Mouse (Mus musculus): ENCODE data around the gene Plxnb1. TPM values are rescaled to one million over a fixed set of nuclear protein-coding genes. Genes with fewer than 3 reads are reported as not detected.

Gene Plxnb1
- polyA plus RNA-seq, 1 experiment from 2014 or later = 3.0 TPM

DNA sequence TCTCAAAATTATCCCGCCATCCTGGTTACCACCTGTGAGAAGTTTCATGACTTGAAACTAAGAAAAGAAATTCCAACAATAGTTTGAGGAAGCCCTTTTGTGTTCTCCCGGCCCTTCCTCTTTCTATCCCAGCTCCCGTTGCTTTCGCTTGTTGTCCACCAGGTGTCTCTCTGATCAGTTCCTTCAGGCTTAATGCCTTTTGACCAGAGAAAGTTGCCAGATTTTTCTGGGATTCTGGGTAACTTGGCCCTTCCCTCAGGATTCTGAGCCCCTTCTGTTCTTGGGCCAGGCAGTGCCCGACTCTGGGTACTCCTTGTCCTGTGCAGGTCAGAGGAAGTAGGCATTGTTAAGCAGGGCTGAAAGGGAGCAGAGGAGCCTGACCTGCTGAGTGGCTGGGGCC lies 7.2 kb upstream of the Plxnb1 start:
- no peaks in the 10 kb centered on the region for H3K27me3 ChIP-seq (ENCODE audit: control insufficient read depth, insufficient read depth, low read length)
- 0 out of 2 replicates have a peak, but pooled peaks have one; percentile 12 for ATAC-seq (ENCODE audit: low FRiP score, low TSS enrichment)
- no peak for DNase-seq (ENCODE audit: low spot score)
- H3K36me3 ChIP-seq (ENCODE audit: control insufficient read depth, insufficient read depth, low read length) = no peaks in the 10 kb centered on the region
- peak overlapping the region; percentile 31; the same call in 1 of the 2 replicates for H3K9ac ChIP-seq (ENCODE audit: low read length)
- no peaks in the 10 kb centered on the region for H3K4me1 ChIP-seq (replicated peaks; ENCODE audit: control insufficient read depth, insufficient read depth)
- H3K9me3 ChIP-seq (ENCODE audit: control insufficient read depth, low read length) = no peaks in the 10 kb centered on the region
- TF ChIP-seq EP300 (optimal IDR thresholded peaks at IDR 0.05) = no peak
- peak; percentile 85 for TF ChIP-seq CTCF (IDR thresholded peaks at IDR 0.05; ENCODE audit: low read depth)
- H3K4me3 ChIP-seq (ENCODE audit: low read depth, low read length) = no peak overlapping the region
- no peak overlapping the region for H3K27ac ChIP-seq (replicated peaks)
- H3K4me2 ChIP-seq (replicated peaks; ENCODE audit: low read depth) = no peak overlapping the region
- WGBS = 6% methylated on average over 5 of the region's 5 CpGs

DNA sequence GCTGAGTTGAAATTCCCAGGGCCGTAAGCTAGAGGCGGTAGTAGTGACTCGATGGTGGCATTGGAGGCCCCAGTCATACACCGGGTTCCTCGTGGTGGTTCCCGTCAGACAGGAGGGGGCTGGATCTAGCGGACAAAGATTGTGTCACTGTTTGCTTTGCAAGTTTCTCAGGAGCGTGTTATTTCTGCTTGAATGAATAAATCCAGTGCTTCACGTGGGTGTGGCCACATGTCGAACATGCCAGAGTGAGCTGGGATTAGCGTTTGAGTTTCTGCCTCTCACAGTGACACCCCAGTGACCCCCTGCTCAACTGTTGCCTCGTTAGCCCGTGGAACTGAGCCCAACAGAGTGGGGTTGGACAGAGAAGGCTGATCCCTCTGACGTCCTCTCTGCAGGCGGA lies 4.7 kb upstream of the Plxnb1 start:
- TF ChIP-seq CTCF (IDR thresholded peaks at IDR 0.05; ENCODE audit: low read depth) (no peak), EP300 (optimal IDR thresholded peaks at IDR 0.05) (no peak)
- Histone ChIP-seq H3K4me2 (replicated peaks; ENCODE audit: low read depth) (peak overlapping the region; percentile 14; the same call in 1 of the 2 replicates), H3K36me3 (ENCODE audit: control insufficient read depth, insufficient read depth, low read length) (no peaks in the 10 kb centered on the region), H3K4me3 (ENCODE audit: low read depth, low read length) (no peak overlapping the region), H3K9me3 (ENCODE audit: control insufficient read depth, low read length) (no peaks in the 10 kb centered on the region), H3K27ac (replicated peaks) (peak overlapping the region; percentile 73), H3K27me3 (ENCODE audit: control insufficient read depth, insufficient read depth, low read length) (no peaks in the 10 kb centered on the region), H3K9ac (ENCODE audit: low read length) (0 out of 2 replicates have a peak overlapping the region, but pooled peaks have one; percentile 13), H3K4me1 (replicated peaks; ENCODE audit: control insufficient read depth, insufficient read depth) (peaks cover 4% of the 10 kb centered on the region; the same call in 1 of the 2 replicates)
- ATAC-seq (ENCODE audit: low FRiP score, low TSS enrichment) (no peak), DNase-seq (ENCODE audit: low spot score) (peak; percentile 42)
- 44% methylated on average over 15 of the region's 15 CpGs for whole genome bisulfite sequencing

- no peaks in the 10 kb centered on the region for H3K9me3 ChIP-seq (ENCODE audit: control insufficient read depth, low read length)
- TF ChIP-seq CTCF (IDR thresholded peaks at IDR 0.05; ENCODE audit: low read depth) (no peak), EP300 (optimal IDR thresholded peaks at IDR 0.05) (no peak)
- H3K36me3 ChIP-seq (ENCODE audit: control insufficient read depth, insufficient read depth, low read length) = no peaks in the 10 kb centered on the region
- H3K27me3 ChIP-seq (ENCODE audit: control insufficient read depth, insufficient read depth, low read length) = no peaks in the 10 kb centered on the region
- H3K4me1 ChIP-seq (replicated peaks; ENCODE audit: control insufficient read depth, insufficient read depth) = peaks cover 4% of the 10 kb centered on the region; the same call in 1 of the 2 replicates
- peak overlapping the region; percentile 14 for H3K4me2 ChIP-seq (replicated peaks; ENCODE audit: low read depth)
- WGBS = 85% methylated on average over 8 of the region's 8 CpGs
- H3K4me3 ChIP-seq (ENCODE audit: low read depth, low read length) = no peak overlapping the region
- H3K27ac ChIP-seq (replicated peaks) = peak overlapping the region; percentile 73
- ATAC-seq (ENCODE audit: low FRiP score, low TSS enrichment) (no peak), DNase-seq (ENCODE audit: low spot score) (no peak)
- no peak overlapping the region for H3K9ac ChIP-seq (ENCODE audit: low read length)
These were observed 3.4 kb upstream of the Plxnb1 start for GRCm38 (mm10) chr9:109091802-109092201.

- ATAC-seq (ENCODE audit: low FRiP score, low TSS enrichment) = no peak
These were observed 2.4 kb upstream of the Plxnb1 start for GRCm38 (mm10) chr9:109092799-109093198.

DNA sequence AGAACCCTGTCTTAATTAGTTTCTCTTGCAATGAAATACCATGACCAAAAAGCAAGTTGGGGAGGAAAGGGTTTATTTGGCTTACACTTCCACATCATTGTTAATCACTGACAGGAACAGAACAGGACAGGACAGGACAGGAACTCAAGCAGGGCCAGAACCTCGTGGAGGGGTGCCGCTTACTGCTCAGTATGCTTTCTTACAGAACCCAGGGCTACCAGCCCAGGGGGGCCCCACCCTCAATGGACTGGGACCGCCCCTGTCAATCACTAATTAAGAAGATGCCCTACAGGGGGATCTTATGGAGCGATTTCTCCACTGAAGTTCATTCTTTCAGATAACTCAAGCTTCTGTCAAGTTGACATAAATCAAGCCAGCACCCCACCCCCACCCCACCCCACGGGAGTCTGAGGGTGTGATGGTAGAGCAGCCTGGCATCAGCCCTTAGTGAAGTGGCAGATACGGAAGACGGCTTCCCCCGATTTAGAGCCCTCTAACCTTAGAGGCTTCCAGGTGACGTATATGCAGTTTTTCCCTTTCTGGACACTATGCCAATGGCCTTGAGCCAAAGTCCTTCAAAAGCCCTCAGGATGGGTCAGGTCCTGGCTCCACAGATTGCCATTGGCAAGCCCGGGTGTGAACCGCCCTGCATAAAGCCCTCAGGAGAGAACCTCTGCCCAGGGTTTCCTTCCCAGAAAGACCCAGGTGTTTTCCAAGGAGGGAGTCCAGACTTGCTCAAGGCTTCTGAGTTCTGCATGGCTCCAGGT lies 1.2 kb upstream of the Plxnb1 start:
- Histone ChIP-seq H3K27me3 (ENCODE audit: control insufficient read depth, insufficient read depth, low read length) (no peaks in the 10 kb centered on the region), H3K27ac (replicated peaks) (peak overlapping the region; percentile 96), H3K9ac (ENCODE audit: low read length) (0 out of 2 replicates have a peak overlapping the region, but pooled peaks have one; percentile 85), H3K9me3 (ENCODE audit: control insufficient read depth, low read length) (no peaks in the 10 kb centered on the region), H3K4me2 (replicated peaks; ENCODE audit: low read depth) (peak overlapping the region; percentile 84), H3K4me3 (ENCODE audit: low read depth, low read length) (peak overlapping the region; percentile 69), H3K36me3 (ENCODE audit: control insufficient read depth, insufficient read depth, low read length) (no peaks in the 10 kb centered on the region), H3K4me1 (replicated peaks; ENCODE audit: control insufficient read depth, insufficient read depth) (peaks cover 17% of the 10 kb centered on the region)
- peak; percentile 27 for DNase-seq (ENCODE audit: low spot score)
- TF ChIP-seq CTCF (IDR thresholded peaks at IDR 0.05; ENCODE audit: low read depth) = no peak
- WGBS = 23% methylated on average over 11 of the region's 11 CpGs
- ATAC-seq (ENCODE audit: low FRiP score, low TSS enrichment) = peak; percentile 9

More at GRCm38 (mm10) chr9:109092799-109093198, 2.4 kb upstream of the Plxnb1 start:
- peaks cover 12% of the 10 kb centered on the region for H3K4me1 ChIP-seq (replicated peaks; ENCODE audit: control insufficient read depth, insufficient read depth)
- TF ChIP-seq CTCF (IDR thresholded peaks at IDR 0.05; ENCODE audit: low read depth) (peak; percentile 11; the same call in 1 of the 2 replicates), EP300 (optimal IDR thresholded peaks at IDR 0.05) (no peak)
- H3K4me2 ChIP-seq (replicated peaks; ENCODE audit: low read depth) = no peak overlapping the region
- no peaks in the 10 kb centered on the region for H3K9me3 ChIP-seq (ENCODE audit: control insufficient read depth, low read length)
- peak overlapping the region; percentile 40; the same call in 1 of the 2 replicates for H3K27ac ChIP-seq (replicated peaks)
- no peak overlapping the region for H3K4me3 ChIP-seq (ENCODE audit: low read depth, low read length)
- no peak for DNase-seq (ENCODE audit: low spot score)
- H3K36me3 ChIP-seq (ENCODE audit: control insufficient read depth, insufficient read depth, low read length) = no peaks in the 10 kb centered on the region
- H3K27me3 ChIP-seq (ENCODE audit: control insufficient read depth, insufficient read depth, low read length) = no peaks in the 10 kb centered on the region
- no peak overlapping the region for H3K9ac ChIP-seq (ENCODE audit: low read length)
- 50% methylated on average over 6 of the region's 6 CpGs for WGBS
